Mouse (Mus musculus): ENCODE results near the gene Klhl33. TPM values are rescaled to one million over a fixed set of nuclear protein-coding genes. Genes with fewer than 3 reads are reported as not detected.

Gene Klhl33
- not detected in 4 replicates for total RNA-seq (2023; ENCODE audit: inconsistent age)

DNA sequence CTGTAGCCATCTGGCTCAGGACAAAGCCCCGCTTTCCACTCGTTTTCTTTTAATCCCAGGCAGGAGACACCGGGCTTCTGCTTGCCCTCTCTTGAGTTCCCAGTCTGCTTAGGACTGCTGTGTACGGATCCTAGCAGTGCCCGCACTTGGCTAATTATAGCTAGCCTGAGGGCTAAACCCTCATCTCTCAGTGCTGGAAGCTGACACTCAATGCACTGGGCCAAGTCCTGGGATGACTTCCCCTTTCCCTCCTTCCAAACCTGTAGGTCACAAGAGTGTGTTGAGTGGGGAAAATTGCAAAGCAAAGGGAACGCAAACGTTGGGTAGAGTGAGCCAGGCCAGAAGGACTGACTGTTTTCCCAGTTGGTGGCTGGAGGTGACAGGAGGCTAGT is at the start of gene Klhl33:
Gene Klhl33, minus strand, starts transcription at position 134 of the 392 bp plus-strand sequence.

DNA sequence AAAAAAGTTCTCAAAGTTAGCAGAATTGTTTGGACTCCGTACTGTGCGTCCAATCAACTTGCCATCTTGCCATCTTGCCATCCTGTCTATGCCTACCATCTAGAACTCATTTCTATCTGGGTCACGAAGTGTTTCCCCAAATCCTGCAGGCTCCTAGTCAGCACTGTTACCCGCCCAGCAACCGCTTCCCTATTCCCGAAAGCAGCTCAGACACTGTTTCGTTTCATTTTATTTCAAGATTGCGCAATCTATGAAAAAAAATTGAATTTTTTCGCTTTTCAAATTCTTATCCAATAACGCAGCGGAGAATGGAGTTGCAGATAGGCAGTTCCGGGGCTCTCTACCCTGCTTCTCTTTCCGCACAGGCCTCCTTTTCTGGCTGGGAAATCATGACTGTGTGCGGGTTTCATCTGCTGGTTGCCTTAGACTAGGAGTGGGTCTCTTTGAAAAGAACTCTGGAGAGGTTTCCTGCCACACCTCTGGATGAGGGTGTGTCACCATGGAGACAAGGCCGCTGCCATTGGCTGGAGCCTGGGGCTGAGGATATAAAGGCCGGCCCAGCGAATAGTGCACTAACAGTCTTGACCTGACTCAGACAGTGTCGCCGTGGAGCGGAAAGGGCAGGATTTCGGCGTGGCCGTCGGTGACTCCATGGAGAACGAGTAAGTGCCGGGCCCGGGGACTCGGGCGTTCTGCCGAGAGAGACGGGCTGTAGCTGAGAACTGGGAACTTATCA is 46.8 kb upstream of the Klhl33 start, which contains the start of gene Gm49342:
Gene Gm49342, plus strand, starts transcription at position 586 of the 736 bp plus-strand sequence.

DNA sequence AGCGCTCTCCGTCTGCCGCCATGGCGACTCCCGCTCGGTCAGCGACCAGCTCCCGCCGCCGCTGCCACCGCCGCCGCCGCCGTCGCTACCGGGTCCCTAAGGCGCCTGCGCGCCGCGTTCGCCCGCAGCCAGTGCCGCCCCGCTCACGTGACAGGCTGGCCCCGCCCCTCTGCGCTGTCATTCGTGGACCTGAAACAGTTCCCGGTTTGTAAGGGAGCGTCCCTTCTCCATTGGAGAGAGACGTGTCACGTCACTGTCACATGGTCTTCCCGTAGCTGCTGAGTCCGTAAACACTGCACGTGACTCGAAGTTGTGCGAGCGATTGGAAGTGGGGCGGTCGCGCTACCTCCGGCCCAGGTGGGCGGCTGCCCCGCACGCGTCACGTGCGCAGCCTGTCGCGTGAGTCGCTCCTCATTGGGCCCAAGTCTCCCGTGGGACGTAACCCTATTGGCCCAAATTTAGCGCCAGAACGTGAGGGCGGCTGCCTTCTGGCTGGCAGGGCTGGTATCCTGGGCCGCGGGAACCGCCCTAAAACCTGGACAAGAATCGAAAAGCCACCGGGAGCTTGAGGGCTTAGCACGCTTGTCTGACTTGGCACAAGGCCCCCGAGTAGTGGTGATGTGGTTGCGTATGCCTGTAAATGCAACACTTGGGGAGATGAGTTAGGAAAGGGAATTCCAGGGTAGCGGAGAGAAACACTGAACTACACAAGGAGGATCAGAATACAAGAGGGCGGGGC is 33.6 kb upstream of the Klhl33 start, which contains the start of the genes Pip4p1 and Pnp:
Gene Pip4p1, minus strand, starts transcription at position 103 of the 739 bp plus-strand sequence.
Gene Pnp, plus strand, starts transcription at position 329 of the 739 bp plus-strand sequence.

DNA sequence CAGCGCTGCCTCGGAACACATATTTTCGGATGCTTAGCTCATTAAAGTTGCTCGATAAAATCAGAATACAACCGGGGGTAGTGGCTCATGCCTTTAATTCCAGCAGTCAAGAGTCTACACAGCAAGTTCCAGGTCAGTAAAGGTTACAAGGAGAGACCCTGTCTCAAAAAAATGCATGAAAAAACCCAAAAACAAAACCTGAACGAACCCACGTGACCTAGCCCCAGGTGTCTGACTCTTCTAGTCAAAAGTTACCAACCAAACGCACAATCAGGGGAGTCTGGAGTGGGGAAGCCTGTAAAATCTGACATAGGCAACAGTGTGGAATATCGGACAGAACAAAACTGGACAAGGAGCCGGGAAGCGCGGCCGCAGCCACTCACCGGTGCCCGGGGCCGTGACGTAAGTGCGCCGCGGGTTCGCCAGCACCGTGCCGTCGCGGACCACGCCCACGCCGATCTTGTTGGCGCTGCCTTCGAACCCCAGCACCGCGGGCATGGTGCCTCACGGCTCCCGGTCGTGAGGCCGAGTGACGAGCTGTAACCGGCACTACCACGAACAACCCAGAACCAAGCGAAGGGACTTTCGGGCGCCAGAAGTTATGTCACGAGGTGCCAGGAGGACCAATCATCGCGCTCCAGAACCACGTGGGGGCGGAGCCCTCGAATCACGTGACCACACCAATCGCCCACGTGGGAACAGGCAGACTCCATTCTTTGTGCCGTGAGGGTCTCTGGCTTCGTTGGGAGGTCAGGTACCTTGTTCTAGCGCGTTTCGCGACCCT is 27.2 kb upstream of the Klhl33 start, which contains the start of the genes Osgep and Apex1:
Gene Osgep, minus strand, starts transcription at position 613 of the 784 bp plus-strand sequence.
Gene Apex1, plus strand, starts transcription at position 688 of the 784 bp plus-strand sequence.

DNA sequence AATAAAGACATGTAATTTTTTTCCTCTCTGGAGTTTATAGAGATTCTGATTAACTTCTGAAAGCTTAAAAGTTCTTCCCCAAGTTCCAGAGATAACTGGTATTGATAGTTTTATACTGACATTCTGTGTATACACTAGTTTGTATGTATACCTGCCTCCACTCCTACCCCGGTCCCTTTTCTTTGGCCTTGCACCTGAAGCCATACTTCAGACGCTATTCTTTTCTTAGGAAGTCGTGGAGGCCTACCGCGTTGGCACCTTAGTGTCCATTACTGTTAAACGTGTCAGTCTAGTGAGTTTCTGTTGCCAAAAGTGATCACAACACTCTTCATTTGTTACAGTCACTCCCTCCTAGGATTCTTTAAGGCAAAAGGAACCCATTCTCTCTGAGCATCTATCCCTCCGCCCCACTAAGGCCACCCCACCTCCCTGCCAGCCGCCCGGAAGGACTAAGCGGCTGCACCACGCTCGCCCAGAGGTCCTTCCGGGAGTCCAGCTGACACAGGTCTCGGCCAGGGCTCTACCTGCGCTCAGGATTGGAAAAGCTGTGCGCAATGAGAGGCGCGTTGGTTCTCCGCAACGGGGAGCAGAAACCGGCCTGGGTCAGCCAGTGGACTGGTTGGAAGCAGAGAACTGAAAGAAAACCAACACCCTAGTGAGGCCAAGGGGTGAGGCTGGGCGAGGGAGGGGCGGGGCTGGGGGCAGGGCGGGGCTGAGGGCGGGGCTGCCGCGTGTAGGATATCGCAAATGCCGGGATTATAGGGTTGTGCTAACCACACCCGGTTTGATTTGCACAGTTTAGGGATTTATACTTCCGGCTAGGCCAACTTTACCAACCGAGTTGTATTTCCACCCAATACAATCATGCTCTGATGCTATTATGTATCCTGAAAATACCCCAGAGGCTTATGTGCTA is 27.2 kb downstream of the Klhl33 start, which contains the start of gene Tep1:
Gene Tep1, minus strand, starts transcription at position 672 of the 916 bp plus-strand sequence.

Other genes with a start within 250 kb of the Klhl33 start
- gene Olfr747, start 204.3 kb downstream of the Klhl33 start, total RNA-seq (2023; ENCODE audit: inconsistent age), result not detected in 4 replicates
- not detected in 4 replicates for gene Olfr748, start 190.1 kb downstream of the Klhl33 start, total RNA-seq (2023; ENCODE audit: inconsistent age)
- not detected in 4 replicates for gene Olfr749, start 152.4 kb downstream of the Klhl33 start, total RNA-seq (2023; ENCODE audit: inconsistent age)
- 77.4 to 93.8 TPM (median 87.5 TPM) in 4 replicates for gene Ttc5, start 112.0 kb downstream of the Klhl33 start, total RNA-seq (2023; ENCODE audit: inconsistent age)
- gene Ccnb1ip1, start 89.8 kb downstream of the Klhl33 start, total RNA-seq (2023; ENCODE audit: inconsistent age), result 1.3 to 2.2 TPM in 2 of 4 replicates, not detected in the others
- 51.3 to 61.6 TPM (median 56.8 TPM) in 4 replicates for gene Parp2, start 89.7 kb downstream of the Klhl33 start, total RNA-seq (2023; ENCODE audit: inconsistent age)
- gene Tep1, start 26.9 kb downstream of the Klhl33 start, total RNA-seq (2023; ENCODE audit: inconsistent age), result 50.0 to 57.6 TPM (median 57.1 TPM) in 4 replicates
- 52.9 to 58.7 TPM (median 56.4 TPM) in 4 replicates for gene Osgep, start 27.4 kb upstream of the Klhl33 start, total RNA-seq (2023; ENCODE audit: inconsistent age)
- gene Apex1, start 27.5 kb upstream of the Klhl33 start, total RNA-seq (2023; ENCODE audit: inconsistent age), result 45.2 to 63.2 TPM (median 45.7 TPM) in 4 replicates
- gene Pip4p1, start 33.3 kb upstream of the Klhl33 start, total RNA-seq (2023; ENCODE audit: inconsistent age), result 224 to 227 TPM (median 225 TPM) in 4 replicates
- gene Pnp, start 33.6 kb upstream of the Klhl33 start, total RNA-seq (2023; ENCODE audit: inconsistent age), result 32.7 to 38.2 TPM (median 37.1 TPM) in 4 replicates
- 21.2 to 39.4 TPM (median 23.8 TPM) in 4 replicates for gene Gm49342, start 47.0 kb upstream of the Klhl33 start, total RNA-seq (2023; ENCODE audit: inconsistent age)
- 1.2 to 3.4 TPM (median 2.5 TPM) in 4 replicates for gene Pnp2, start 58.5 kb upstream of the Klhl33 start, total RNA-seq (2023; ENCODE audit: inconsistent age)
- not detected in 4 replicates for gene Rnase10, start 110.2 kb upstream of the Klhl33 start, total RNA-seq (2023; ENCODE audit: inconsistent age)
- gene Rnase9, start 144.4 kb upstream of the Klhl33 start, total RNA-seq (2023; ENCODE audit: inconsistent age), result not detected in 4 replicates
- gene Rnase11, start 152.7 kb upstream of the Klhl33 start, total RNA-seq (2023; ENCODE audit: inconsistent age), result not detected in 4 replicates
- 1.1 to 2.9 TPM (median 1.6 TPM) in 3 of 4 replicates, not detected in the other for gene Rnase12, start 160.2 kb upstream of the Klhl33 start, total RNA-seq (2023; ENCODE audit: inconsistent age)
- gene Olfr750, start 176.9 kb upstream of the Klhl33 start, total RNA-seq (2023; ENCODE audit: inconsistent age), result not detected in 4 replicates
- gene Rnase4, start 193.6 kb upstream of the Klhl33 start, total RNA-seq (2023; ENCODE audit: inconsistent age), result 0.32 to 1.5 TPM (median 0.81 TPM) in 4 replicates
- gene Ang, start 193.6 kb upstream of the Klhl33 start, total RNA-seq (2023; ENCODE audit: inconsistent age), result not detected in 4 replicates
- gene Eddm3b, start 216.9 kb upstream of the Klhl33 start, total RNA-seq (2023; ENCODE audit: inconsistent age), result not detected in 4 replicates
- gene Rnase6, start 226.4 kb upstream of the Klhl33 start, total RNA-seq (2023; ENCODE audit: inconsistent age), result 106 to 123 TPM (median 116 TPM) in 4 replicates
- 0.72 TPM in 1 of 4 replicates, not detected in the others for gene Rnase1, start 249.3 kb upstream of the Klhl33 start, total RNA-seq (2023; ENCODE audit: inconsistent age)